Mouse (Mus musculus) monocyte, adult 59 days (primary cell): ENCODE results near the gene Tbc1d2b. TPM values are rescaled to one million over a fixed set of nuclear protein-coding genes. Genes with fewer than 3 reads are reported as not detected.

Source experiments
- total RNA-seq, 2 experiments: library from RNA; stranded (reverse); gene quantifications; one replicate each; pipeline ENCODE4 v1.2.4; 2023

The Tbc1d2b gene
- 100 to 1,000 TPM; 125 to 128 TPM for total RNA-seq

DNA sequence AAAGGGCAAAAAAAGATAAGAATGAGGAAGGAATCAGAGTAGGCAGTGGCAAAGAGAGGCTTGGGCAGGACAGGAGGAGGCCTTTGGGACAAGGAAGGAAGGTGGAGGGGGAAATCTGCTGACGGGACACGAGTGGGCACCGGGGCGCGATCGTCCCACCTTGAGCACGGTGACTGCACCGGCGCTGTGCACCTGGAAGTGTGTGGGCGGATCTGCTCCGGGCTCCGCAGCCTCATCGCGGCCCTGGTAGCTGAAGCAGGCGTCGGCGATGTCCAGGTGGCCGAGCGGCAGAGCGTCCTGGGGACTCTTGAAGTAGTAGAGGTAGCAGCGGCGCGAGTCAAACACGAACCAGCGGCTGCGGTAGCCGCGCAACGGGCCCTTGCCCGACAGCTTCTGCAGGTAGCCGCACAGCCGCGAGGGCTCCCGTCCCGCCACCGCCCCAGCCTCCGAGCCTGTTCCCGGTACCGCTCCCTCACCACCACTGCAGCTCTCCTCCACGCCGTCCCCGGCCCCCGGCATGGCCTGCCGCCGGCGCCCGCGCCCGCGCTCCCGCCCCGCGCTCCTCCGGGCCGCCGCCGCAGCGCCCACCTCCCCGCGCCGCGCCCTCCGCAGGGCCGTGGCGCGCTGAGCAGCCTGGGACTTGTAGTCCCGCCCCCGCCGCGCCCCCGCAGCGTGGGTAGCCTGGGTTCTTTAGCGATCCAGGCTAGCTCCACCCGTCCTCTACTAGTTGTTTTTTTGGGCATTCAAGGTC, at the start of gene Tbc1d2b:
Gene Tbc1d2b, minus strand, starts transcription at position 612 of the 751 bp plus-strand sequence.

GRCm38 (mm10) chr9:90162926-90163748, 107.5 kb downstream of the Tbc1d2b start, which contains the start of gene Adamts7:
TSS of gene Adamts7 (plus strand) at chr9:90163069.

Other genes starting within 250 kb of the Tbc1d2b start
- 100 to 1,000 TPM; 587 to 636 TPM for gene Ctsh, start 216.7 kb downstream of the Tbc1d2b start, total RNA-seq
- gene Morf4l1, start 156.0 kb downstream of the Tbc1d2b start, total RNA-seq, result 100 to 1,000 TPM; 364 to 393 TPM
- gene Adamts7, start 107.7 kb downstream of the Tbc1d2b start, total RNA-seq, result under 1 TPM; 0.34 to 0.39 TPM